Mouse (Mus musculus) liver, embryonic 15.5 days (tissue): Measurements from ENCODE around the gene Cadm4. TPM values are rescaled to one million over a fixed set of nuclear protein-coding genes. Genes with fewer than 3 reads are reported as not detected.
A peak's percentile ranks its signal among the peaks of the same experiment; 100 is the strongest.
"Not testable (repeated sequence)": the region's sequence is repeated elsewhere in the genome, so short reads cannot be mapped to it uniquely, and the experiment has no call there.

ENCODE experiments used
- ATAC-seq: fragments of 200-750 bp; cut with Nextera tagmentation; 2 replicates; pipeline ENCODE4 v1.8.0; 2017; ENCODE audit warnings: moderate number of reproducible peaks, mild to moderate bottlenecking, moderate library complexity; ENCODE audit not compliant: insufficient read depth
- H3K27ac ChIP-seq: fragments of 300-500 bp; sonication (generic); replicated peaks from 2 replicates; pipeline ENCODE4 v1.5.1; 2015; ENCODE audit warnings: mild to moderate bottlenecking, inconsistent platforms
- H3K27me3 ChIP-seq: fragments of 300-500 bp; sonication (generic); 2 replicates; pipeline ENCODE4 v1.6.1; 2015; ENCODE audit warnings: mild to moderate bottlenecking, inconsistent platforms
- H3K36me3 ChIP-seq: fragments of 300-500 bp; sonication (generic); replicated peaks from 2 replicates; pipeline ENCODE4 v1.6.1; 2015; ENCODE audit warnings: moderate library complexity, mild to moderate bottlenecking, inconsistent platforms
- H3K4me1 ChIP-seq: fragments of 300-500 bp; sonication (generic); replicated peaks from 2 replicates; pipeline ENCODE4 v1.6.1; 2015; ENCODE audit warnings: inconsistent platforms
- H3K4me2 ChIP-seq: fragments of 300-500 bp; sonication (generic); 2 replicates; pipeline ENCODE4 v1.6.1; 2015; ENCODE audit warnings: moderate library complexity, mild to moderate bottlenecking, inconsistent platforms
- H3K4me3 ChIP-seq: fragments of 300-500 bp; sonication (generic); replicated peaks from 2 replicates; pipeline ENCODE4 v1.5.1; 2015; ENCODE audit warnings: mild to moderate bottlenecking, inconsistent platforms
- H3K9ac ChIP-seq: fragments of 300-500 bp; sonication (generic); 2 replicates; pipeline ENCODE4 v1.6.1; 2015; ENCODE audit warnings: moderate library complexity, mild to moderate bottlenecking, inconsistent platforms
- H3K9me3 ChIP-seq: fragments of 300-500 bp; sonication (generic); replicated peaks from 2 replicates; pipeline ENCODE4 v1.6.1; 2016; ENCODE audit warnings: inconsistent platforms
- WGBS: fragments of 180-500 bp; shearing (Covaris S2); methylation state at CpG from one replicate; pipeline ENCODE4 v1.1.7; 2015; ENCODE audit warnings: mixed read lengths; ENCODE audit not compliant: insufficient replicate concordance; 5-methylcytosine and 5-hydroxymethylcytosine counted together
- polyA plus RNA-seq: library from polyadenylated mRNA; unstranded; fragments of >200 nt; fragmentation: Nextera tagmentation; extraction: Ambion mirVana; gene quantifications from 2 replicates; pipeline ENCODE4 v1.2.1, GENCODE M21; 2015

Gene Cadm4
- polyA plus RNA-seq, 1 experiment from 2014 or later, result 0.20 TPM

GRCm38 (mm10) chr7:24501492-24501891, 19.7 kb downstream of the Cadm4 start:
- no peak for ATAC-seq
- Histone ChIP-seq H3K36me3 (no peaks in the 10 kb centered on the region), H3K9ac (no peak overlapping the region), H3K27ac (no peak overlapping the region), H3K27me3 (peaks cover 88% of the 10 kb centered on the region), H3K4me1 (peaks cover 33% of the 10 kb centered on the region), H3K9me3 (no peaks in the 10 kb centered on the region), H3K4me3 (no peak overlapping the region), H3K4me2 (no peak overlapping the region)
- WGBS, result 31% methylated on average over 21 of the region's 21 CpGs

- Histone ChIP-seq H3K36me3 (no peaks in the 10 kb centered on the region), H3K4me1 (peaks cover 47% of the 10 kb centered on the region), H3K27me3 (peaks cover 82% of the 10 kb centered on the region), H3K27ac (no peak overlapping the region), H3K4me3 (no peak overlapping the region), H3K4me2 (peak overlapping the region; percentile 23; the same call in 1 of the 2 replicates), H3K9ac (no peak overlapping the region), H3K9me3 (no peaks in the 10 kb centered on the region)
- 21% methylated on average over 10 of the region's 10 CpGs for WGBS
- no peak for ATAC-seq
Observed at GRCm38 (mm10) chr7:24504004-24504403, 22.2 kb downstream of the Cadm4 start.

- no peak for ATAC-seq
- Histone ChIP-seq H3K4me2 (no peak overlapping the region; the same call in 1 of the 2 replicates), H3K9ac (no peak overlapping the region), H3K27me3 (peaks cover 73% of the 10 kb centered on the region), H3K27ac (no peak overlapping the region), H3K4me3 (no peak overlapping the region), H3K36me3 (no peaks in the 10 kb centered on the region), H3K4me1 (peaks cover 46% of the 10 kb centered on the region), H3K9me3 (no peaks in the 10 kb centered on the region)
- WGBS, result 13% methylated on average over 4 of the region's 4 CpGs
Observed at GRCm38 (mm10) chr7:24504868-24505267, 23.0 kb downstream of the Cadm4 start.

GRCm38 (mm10) chr7:24505447-24506064, 23.7 kb downstream of the Cadm4 start:
- Histone ChIP-seq H3K9me3 (no peaks in the 10 kb centered on the region), H3K4me3 (no peak overlapping the region), H3K4me2 (peak overlapping the region; percentile 95; the same call in 1 of the 2 replicates), H3K9ac (no peak overlapping the region), H3K27me3 (peaks cover 66% of the 10 kb centered on the region), H3K27ac (no peak overlapping the region), H3K36me3 (no peaks in the 10 kb centered on the region), H3K4me1 (peaks cover 40% of the 10 kb centered on the region)
- ATAC-seq, result no peak
- WGBS, result 49% methylated on average over 15 of the region's 15 CpGs

- no peaks in the 10 kb centered on the region for H3K36me3 ChIP-seq
- WGBS, result 37% methylated on average over 3 of the region's 3 CpGs
- H3K9me3 ChIP-seq, result no peaks in the 10 kb centered on the region
- no peak overlapping the region for H3K27ac ChIP-seq
- peaks cover 61% of the 10 kb centered on the region for H3K27me3 ChIP-seq
- H3K4me3 ChIP-seq, result peak overlapping the region; percentile 68; the same call in 1 of the 2 replicates
- peaks cover 40% of the 10 kb centered on the region for H3K4me1 ChIP-seq
- peak overlapping the region; percentile 95 for H3K4me2 ChIP-seq
- no peak for ATAC-seq
- no peak overlapping the region for H3K9ac ChIP-seq
Observed at GRCm38 (mm10) chr7:24506065-24506459, 24.2 kb downstream of the Cadm4 start.

- Histone ChIP-seq H3K36me3 (no peaks in the 10 kb centered on the region), H3K9me3 (no peaks in the 10 kb centered on the region), H3K4me3 (peak overlapping the region; percentile 68), H3K9ac (no peak overlapping the region), H3K27me3 (peaks cover 57% of the 10 kb centered on the region), H3K4me1 (peaks cover 40% of the 10 kb centered on the region), H3K27ac (no peak overlapping the region), H3K4me2 (peak overlapping the region; percentile 95)
- 5% methylated on average over 12 of the region's 12 CpGs for WGBS
- ATAC-seq, result no peak
Observed at GRCm38 (mm10) chr7:24506476-24506837, 24.6 kb downstream of the Cadm4 start.

- peak; percentile 80 for ATAC-seq
- H3K27me3 ChIP-seq, result peaks cover 52% of the 10 kb centered on the region
- peak within 1 kb of the TSS; percentile 95 for H3K4me2 ChIP-seq
- H3K4me1 ChIP-seq, result peaks cover 40% of the 10 kb centered on the region
- H3K27ac ChIP-seq, result peak within 1 kb of the TSS; percentile 76
- no peaks in the 10 kb centered on the region for H3K9me3 ChIP-seq
- H3K9ac ChIP-seq, result peak within 1 kb of the TSS; percentile 72
- WGBS, result under 1% methylated on average over 84 of the region's 84 CpGs
- H3K36me3 ChIP-seq, result no peaks in the 10 kb centered on the region
- peak within 1 kb of the TSS; percentile 68 for H3K4me3 ChIP-seq
Observed at GRCm38 (mm10) chr7:24506838-24507725, 25.3 kb downstream of the Cadm4 start, which contains the start of gene Zfp428. Zfp428 (plus strand) TSS chr7:24507006.

- under 1% methylated on average over 20 of the region's 20 CpGs for WGBS
Observed at GRCm38 (mm10) chr7:24507726-24508114, 25.9 kb downstream of the Cadm4 start.

GRCm38 (mm10) chr7:24512355-24512754, 30.5 kb downstream of the Cadm4 start, which contains the start of gene AC161166.1:
AC161166.1 (minus strand) TSS chr7:24512455.
- H3K27ac ChIP-seq, result no peak within 1 kb of the TSS
- H3K9me3 ChIP-seq, result no peaks in the 10 kb centered on the region
- no peaks in the 10 kb centered on the region for H3K27me3 ChIP-seq
- no peak for ATAC-seq
- no peaks in the 10 kb centered on the region for H3K36me3 ChIP-seq
- no peak within 1 kb of the TSS for H3K9ac ChIP-seq
- H3K4me3 ChIP-seq, result no peak within 1 kb of the TSS
- no peak within 1 kb of the TSS for H3K4me2 ChIP-seq
- peaks cover 9% of the 10 kb centered on the region for H3K4me1 ChIP-seq
- 77% methylated on average over 7 of the region's 7 CpGs for WGBS

More at GRCm38 (mm10) chr7:24507726-24508114, 25.9 kb downstream of the Cadm4 start:
- H3K9ac ChIP-seq, result peak overlapping the region; percentile 72
- peaks cover 46% of the 10 kb centered on the region for H3K27me3 ChIP-seq
- H3K4me1 ChIP-seq, result peaks cover 40% of the 10 kb centered on the region
- H3K4me3 ChIP-seq, result peak overlapping the region; percentile 68
- H3K9me3 ChIP-seq, result no peaks in the 10 kb centered on the region
- peak; percentile 20 for ATAC-seq
- peak overlapping the region; percentile 76 for H3K27ac ChIP-seq
- no peaks in the 10 kb centered on the region for H3K36me3 ChIP-seq
- H3K4me2 ChIP-seq, result peak overlapping the region; percentile 95

GRCm38 (mm10) chr7:24516319-24516718, 34.5 kb downstream of the Cadm4 start:
- H3K9ac ChIP-seq, H3K36me3 ChIP-seq, H3K4me3 ChIP-seq, ATAC-seq, H3K27ac ChIP-seq, H3K27me3 ChIP-seq, H3K9me3 ChIP-seq, H3K4me2 ChIP-seq, H3K4me1 ChIP-seq: not testable (repeated sequence)
- 57% methylated on average over 8 of the region's 8 CpGs for WGBS

GRCm38 (mm10) chr7:24517077-24517476, 35.3 kb downstream of the Cadm4 start:
- Histone ChIP-seq H3K4me3 (no peak overlapping the region), H3K4me1 (no peaks in the 10 kb centered on the region), H3K9ac (no peak overlapping the region), H3K27ac (no peak overlapping the region), H3K9me3 (no peaks in the 10 kb centered on the region), H3K36me3 (no peaks in the 10 kb centered on the region), H3K4me2 (no peak overlapping the region), H3K27me3 (no peaks in the 10 kb centered on the region)
- WGBS, result 54% methylated on average over 5 of the region's 5 CpGs
- ATAC-seq, result no peak
